Mouse (Mus musculus) thymus, postnatal 36 days (tissue): ENCODE measurements around the gene Sphk1.
"Not testable (repeated sequence)": the region's sequence is repeated elsewhere in the genome, so short reads cannot be mapped to it uniquely, and the experiment has no call there.

Source experiments
- DNase-seq, 2 experiments: peaks; one replicate each; pipeline ENCODE4 v3.0.0; 2022; ENCODE audit warnings: mixed read lengths in 2 of 2

The Sphk1 gene

GRCm38 (mm10) chr11:116530187-116531147 is at the start of gene Sphk1:
Gene Sphk1, plus strand, starts transcription at chr11:116530925.
- DNase-seq = no peak

- DNase-seq = no peak
Measured at GRCm38 (mm10) chr11:116480975-116481374, 49.8 kb upstream of the Sphk1 start.

- DNase-seq = no peak
Measured at GRCm38 (mm10) chr11:116481776-116482175, 48.9 kb upstream of the Sphk1 start.

GRCm38 (mm10) chr11:116484261-116484660 is 46.5 kb upstream of the Sphk1 start:
- no peak for DNase-seq

- DNase-seq = no peak
Measured at GRCm38 (mm10) chr11:116488207-116488606, 42.5 kb upstream of the Sphk1 start.

- DNase-seq = no peak
Measured at GRCm38 (mm10) chr11:116488693-116489375, 41.9 kb upstream of the Sphk1 start.

- DNase-seq = no peak
Measured at GRCm38 (mm10) chr11:116489771-116490231, 40.9 kb upstream of the Sphk1 start.

- DNase-seq = peak; percentile 87 to 88
Measured at GRCm38 (mm10) chr11:116490232-116491107, 40.3 kb upstream of the Sphk1 start.

- DNase-seq = no peak
Measured at GRCm38 (mm10) chr11:116491338-116491737, 39.4 kb upstream of the Sphk1 start.

- DNase-seq = not testable (repeated sequence)
Measured at GRCm38 (mm10) chr11:116492507-116492906, 38.2 kb upstream of the Sphk1 start.

- no peak for DNase-seq
Measured at GRCm38 (mm10) chr11:116493191-116493590, 37.5 kb upstream of the Sphk1 start.

- DNase-seq = peak; percentile 33 to 49
Measured at GRCm38 (mm10) chr11:116493795-116494252, 36.9 kb upstream of the Sphk1 start, which contains the start of gene Prpsap1. Gene Prpsap1, minus strand, starts transcription at chr11:116494202.

GRCm38 (mm10) chr11:116494474-116495174 is 36.1 kb upstream of the Sphk1 start:
- no peak for DNase-seq

- DNase-seq = no peak
Measured at GRCm38 (mm10) chr11:116497313-116497712, 33.4 kb upstream of the Sphk1 start.

- DNase-seq = no peak
Measured at GRCm38 (mm10) chr11:116498596-116498995, 32.1 kb upstream of the Sphk1 start.

- DNase-seq = no peak
Measured at GRCm38 (mm10) chr11:116499018-116499417, 31.7 kb upstream of the Sphk1 start.

- DNase-seq = no peak
Measured at GRCm38 (mm10) chr11:116501005-116501746, 29.5 kb upstream of the Sphk1 start.

GRCm38 (mm10) chr11:116504516-116504915 is 26.2 kb upstream of the Sphk1 start:
- DNase-seq = no peak

GRCm38 (mm10) chr11:116505573-116505972 is 25.2 kb upstream of the Sphk1 start:
- no peak for DNase-seq

- DNase-seq = no peak
Measured at GRCm38 (mm10) chr11:116506151-116506875, 24.4 kb upstream of the Sphk1 start.
